Mouse (Mus musculus): ENCODE results near the gene Tada3. TPM values are rescaled to one million over a fixed set of nuclear protein-coding genes. Genes with fewer than 3 reads are reported as not detected.

The Tada3 gene
- total RNA-seq (2023) = 29.1 TPM

DNA sequence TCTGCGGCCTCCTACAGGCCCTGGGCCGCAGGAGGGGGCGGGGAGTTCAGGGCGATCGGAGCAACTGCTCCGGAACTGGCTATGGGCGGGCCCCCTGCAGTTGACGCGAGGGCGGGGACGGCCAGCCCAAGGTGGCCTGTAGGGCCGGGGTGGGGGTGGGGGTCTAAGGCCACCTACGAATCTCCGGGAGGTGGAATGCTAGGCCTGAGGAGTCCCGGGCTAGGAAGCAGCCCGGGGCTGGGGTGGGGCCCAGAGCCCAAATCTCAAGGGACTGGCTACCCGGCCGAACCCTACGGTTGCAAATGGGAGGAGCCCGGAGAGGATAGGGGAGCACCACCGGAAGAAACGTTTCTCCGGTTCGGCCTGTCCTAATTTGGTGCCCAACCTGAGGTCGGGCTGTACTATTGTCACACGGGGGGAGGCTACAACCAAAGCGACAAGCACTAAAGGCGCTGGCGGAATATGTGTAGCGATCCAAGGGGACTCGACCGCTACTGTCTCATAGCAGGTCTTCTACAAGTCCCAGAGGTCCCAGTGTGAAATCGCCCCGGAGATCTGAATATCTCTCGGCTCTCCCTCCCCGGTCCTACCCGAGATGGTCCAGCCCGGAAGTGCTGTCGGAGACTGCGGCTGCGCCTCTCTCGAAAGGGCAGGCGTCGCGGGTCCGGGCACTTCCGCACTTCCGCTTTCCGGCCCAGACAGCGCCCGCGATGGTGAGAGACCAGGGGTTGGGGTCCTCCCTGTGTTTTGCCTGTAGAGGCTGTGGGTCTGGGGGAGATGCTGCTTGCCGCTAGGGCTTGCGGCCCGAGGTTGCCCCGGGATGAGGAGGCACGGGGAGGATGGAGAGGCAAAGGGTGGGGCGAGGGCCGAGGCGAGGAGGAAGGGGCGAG lies at the start of gene Tada3, which contains the start of gene Arpc4:
Gene Tada3 (minus strand): TSS at position 388 of the 890 bp plus-strand sequence.
Gene Arpc4 (plus strand): TSS at position 620 of the 890 bp plus-strand sequence.

DNA sequence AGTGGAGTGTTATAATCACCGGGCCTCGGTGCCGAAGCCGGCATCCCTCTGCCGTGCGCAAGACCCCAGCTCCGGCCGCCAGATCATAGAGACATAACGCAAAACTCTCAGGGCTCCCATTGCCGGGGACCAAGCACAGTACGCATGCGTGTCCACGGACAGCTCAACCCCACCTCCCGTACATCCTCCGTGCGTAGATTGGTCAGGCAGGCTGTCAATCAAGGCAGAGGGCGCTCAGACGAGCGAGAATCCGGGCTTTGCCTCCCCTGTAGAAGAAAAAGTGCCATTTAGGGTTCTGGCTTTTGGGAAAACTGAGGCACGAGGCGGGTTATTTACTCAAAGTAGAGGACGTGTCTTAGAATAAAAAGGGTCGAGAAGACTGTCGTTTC lies 41.5 kb upstream of the Tada3 start, which contains the start of gene Rpusd3:
Gene Rpusd3 (minus strand): TSS at position 142 of the 389 bp plus-strand sequence.

DNA sequence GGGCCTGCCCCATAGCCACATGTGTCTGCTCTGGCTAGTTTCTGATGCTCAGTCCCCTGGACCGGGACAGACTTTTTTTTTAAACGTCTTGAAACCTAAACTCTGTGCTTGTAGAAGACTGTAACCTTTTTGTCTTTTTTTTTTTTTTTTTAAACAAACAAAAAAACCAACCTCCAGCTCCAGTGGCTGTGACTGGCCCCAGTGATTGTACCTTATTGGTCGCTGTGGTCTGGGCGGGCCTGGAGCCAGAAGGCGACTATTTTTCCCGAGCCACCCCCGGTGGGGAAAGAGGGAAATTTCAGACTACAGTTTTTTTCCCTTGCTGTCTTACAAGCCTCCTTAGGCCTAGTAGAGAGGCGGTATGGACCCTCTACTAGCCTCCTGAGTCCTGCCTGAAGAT lies 11.3 kb upstream of the Tada3 start, which contains the start of gene Ttll3:
Gene Ttll3 (plus strand): TSS at position 301 of the 400 bp plus-strand sequence.

GRCm38 (mm10) chr6:113343177-113344092 lies 34.2 kb downstream of the Tada3 start, which contains the start of gene Camk1:
TSS of gene Camk1 (minus strand) at chr6:113343984.

DNA sequence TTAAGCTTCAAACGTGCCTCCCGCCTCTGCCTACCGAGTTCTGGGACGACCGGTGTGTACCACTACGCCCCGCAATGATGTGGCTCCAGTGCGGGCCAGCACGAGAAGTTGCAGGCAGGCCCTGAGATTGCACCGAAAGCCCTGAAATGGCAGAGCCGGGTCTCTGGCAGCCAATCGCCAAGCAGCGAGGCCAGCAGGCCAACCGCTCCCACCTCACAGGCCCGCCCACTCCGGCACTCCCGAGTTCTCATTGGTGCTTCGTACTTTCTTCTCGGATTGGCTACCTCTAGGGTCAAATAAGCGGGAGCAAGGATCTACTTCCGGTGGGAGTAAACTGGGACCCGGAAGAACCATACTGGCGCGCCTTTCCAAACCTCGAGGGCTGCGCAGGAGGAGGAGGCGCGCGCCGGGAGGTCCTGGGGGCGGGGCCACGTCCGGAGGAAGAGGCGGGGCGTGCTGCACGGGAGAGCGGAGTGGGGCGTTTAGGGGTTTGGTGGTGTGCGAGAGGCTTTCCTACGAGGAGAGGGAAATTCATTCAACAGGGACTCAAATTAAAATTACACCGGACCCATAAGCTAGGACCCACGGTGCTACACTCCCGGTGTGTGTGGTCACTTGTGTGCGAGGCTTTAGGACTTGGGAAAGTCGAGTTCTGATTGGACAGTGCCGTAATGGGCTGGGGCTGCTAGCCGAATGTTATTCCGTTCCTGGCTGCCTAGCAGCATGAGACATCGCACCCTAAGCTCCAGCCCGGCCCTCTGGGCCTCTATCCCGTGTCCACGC lies 51.0 kb downstream of the Tada3 start, which contains the start of gene Ogg1:
Gene Ogg1 (plus strand): TSS at position 440 of the 783 bp plus-strand sequence.

Other genes starting within 250 kb of the Tada3 start
- 0.44 TPM for gene Lhfpl4, start 182.5 kb downstream of the Tada3 start, total RNA-seq (2023)
- 34.8 TPM for gene Mtmr14, start 140.0 kb downstream of the Tada3 start, total RNA-seq (2023)
- gene Cpne9, start 95.6 kb downstream of the Tada3 start, total RNA-seq (2023) = 2.9 TPM
- gene Brpf1, start 70.7 kb downstream of the Tada3 start, total RNA-seq (2023) = 75.3 TPM
- gene Ogg1, start 50.9 kb downstream of the Tada3 start, total RNA-seq (2023) = 9.0 TPM
- 0.47 TPM for gene Camk1, start 33.9 kb downstream of the Tada3 start, total RNA-seq (2023)
- gene Arpc4, start 232 bp upstream of the Tada3 start, total RNA-seq (2023) = 232 TPM
- 58.3 TPM for gene Ttll3, start 11.4 kb upstream of the Tada3 start, total RNA-seq (2023)
- gene Rpusd3, start 41.5 kb upstream of the Tada3 start, total RNA-seq (2023) = 10.6 TPM
- gene Cidec, start 57.9 kb upstream of the Tada3 start, total RNA-seq (2023) = not detected
- gene Jagn1, start 64.7 kb upstream of the Tada3 start, total RNA-seq (2023) = 18.3 TPM
- gene Il17re, start 80.6 kb upstream of the Tada3 start, total RNA-seq (2023) = 0.71 TPM
- 0.35 TPM for gene Il17rc, start 93.5 kb upstream of the Tada3 start, total RNA-seq (2023)
- gene Creld1, start 105.4 kb upstream of the Tada3 start, total RNA-seq (2023) = 10.8 TPM
- 0.35 TPM for gene Prrt3, start 124.0 kb upstream of the Tada3 start, total RNA-seq (2023)
- gene Emc3, start 153.8 kb upstream of the Tada3 start, total RNA-seq (2023) = 65.7 TPM
- gene Fancd2, start 153.8 kb upstream of the Tada3 start, total RNA-seq (2023) = 0.80 TPM
- gene Fancd2os, start 222.8 kb upstream of the Tada3 start, total RNA-seq (2023) = not detected
- gene Brk1, start 226.9 kb upstream of the Tada3 start, total RNA-seq (2023) = 91.9 TPM
- gene Vhl, start 246.1 kb upstream of the Tada3 start, total RNA-seq (2023) = 19.3 TPM

Data from CD4-positive naive resting alpha-beta T cell, adult 57 days (primary cell).